Mouse (Mus musculus) forebrain, embryonic 14.5 days (tissue): Measurements from ENCODE around the gene Myl3. TPM values are rescaled to one million over a fixed set of nuclear protein-coding genes. Genes with fewer than 3 reads are reported as not detected.

Experiments
- ATAC-seq: fragments of 200-750 bp; cut with Nextera tagmentation; 2 replicates; pipeline ENCODE4 v1.8.0; 2017; ENCODE audit warnings: mild to moderate bottlenecking, moderate library complexity
- DNase-seq: peaks from one replicate; pipeline ENCODE4 v3.0.0-alpha.2; 2015; ENCODE audit warnings: low spot score
- H3K27ac ChIP-seq: fragments of 300-500 bp; sonication (generic); 2 replicates; pipeline ENCODE4 v1.5.1; 2014; ENCODE audit warnings: low read depth, mild to moderate bottlenecking, control low read depth, low read length, moderate library complexity
- H3K27me3 ChIP-seq: fragments of 300-500 bp; sonication (generic); replicated peaks from 2 replicates; pipeline ENCODE4 v1.6.1; 2014; ENCODE audit warnings: low read length, control low read depth, mixed read lengths; ENCODE audit not compliant: control insufficient read depth, insufficient read depth
- H3K36me3 ChIP-seq: fragments of 300-500 bp; sonication (generic); 2 replicates; pipeline ENCODE4 v1.6.1; 2014; ENCODE audit warnings: low read length, control low read depth; ENCODE audit not compliant: control insufficient read depth, insufficient read depth
- H3K4me1 ChIP-seq: fragments of 300-500 bp; sonication (generic); 2 replicates; pipeline ENCODE4 v1.6.1; 2014; ENCODE audit warnings: antibody characterized with exemption, low read length, control low read depth; ENCODE audit not compliant: control insufficient read depth, insufficient read depth
- H3K4me2 ChIP-seq: fragments of 300-500 bp; sonication (generic); 2 replicates; pipeline ENCODE4 v1.6.1; 2014; ENCODE audit warnings: mild to moderate bottlenecking, control low read depth, low read length
- H3K4me3 ChIP-seq: fragments of 300-500 bp; sonication (generic); 2 replicates; pipeline ENCODE4 v1.5.1; 2014; ENCODE audit warnings: low read depth, low read length, control low read depth
- H3K9ac ChIP-seq: fragments of 300-500 bp; sonication (generic); 2 replicates; pipeline ENCODE4 v1.6.1; 2014; ENCODE audit warnings: mild to moderate bottlenecking, low read length, control low read depth, moderate library complexity
- H3K9me3 ChIP-seq: fragments of 300-500 bp; sonication (generic); replicated peaks from 2 replicates; pipeline ENCODE4 v1.6.1; 2016; ENCODE audit warnings: low read length, control low read depth, mixed read lengths; ENCODE audit not compliant: control insufficient read depth
- WGBS: fragments of 180-500 bp; shearing (Covaris S2); extraction: QIAGEN DNeasy Blood & Tissue Kit; methylation state at CpG from one replicate; pipeline ENCODE4 v1.1.7; 2014; 5-methylcytosine and 5-hydroxymethylcytosine counted together
- polyA plus RNA-seq: library from polyadenylated mRNA; unstranded; fragments of >200 nt; fragmentation: Nextera tagmentation; extraction: Ambion mirVana; gene quantifications from 2 replicates; pipeline ENCODE4 v1.2.1, GENCODE M21; 2014

Gene Myl3
- polyA plus RNA-seq, 1 experiment from 2014 or later = 0.33 TPM

- H3K4me2 ChIP-seq = no peak overlapping the region
- 41% methylated on average over 5 of the region's 5 CpGs for WGBS
- H3K9me3 ChIP-seq = no peaks in the 10 kb centered on the region
- no peak overlapping the region for H3K4me3 ChIP-seq
- no peak overlapping the region for H3K9ac ChIP-seq
- ATAC-seq (no peak), DNase-seq (no peak)
- H3K27me3 ChIP-seq = peaks cover 29% of the 10 kb centered on the region
- no peaks in the 10 kb centered on the region for H3K36me3 ChIP-seq
- no peak overlapping the region for H3K27ac ChIP-seq
- peaks cover 7% of the 10 kb centered on the region; the same call in 1 of the 2 replicates for H3K4me1 ChIP-seq
These were observed 4.6 kb downstream of the Myl3 start for GRCm38 (mm10) chr9:110746238-110746637.

DNA sequence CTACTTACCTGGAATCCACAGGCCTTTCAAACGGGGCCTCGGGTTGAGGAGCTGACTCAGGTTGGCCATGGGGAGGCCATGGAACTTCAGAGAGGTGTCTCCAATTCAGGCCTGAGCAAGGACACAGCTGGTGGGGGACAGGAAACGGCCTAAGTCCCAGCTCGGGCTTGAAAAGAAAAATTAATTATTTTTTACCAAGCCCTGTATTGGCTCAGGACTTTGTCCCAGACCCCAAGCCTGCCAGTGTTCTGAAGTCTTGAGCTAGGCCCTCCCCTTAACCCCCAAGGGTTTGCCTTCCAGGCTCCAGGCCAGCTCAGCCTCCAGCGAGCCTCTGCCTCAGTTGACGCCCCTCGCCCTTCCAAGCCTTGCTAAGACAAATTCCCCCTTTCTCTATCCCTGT is 5.3 kb downstream of the Myl3 start, which contains the start of gene Pth1r:
Pth1r (minus strand) TSS at position 185 of the 400 bp plus-strand sequence.
- Histone ChIP-seq H3K4me1 (peaks cover 1% of the 10 kb centered on the region; the same call in 1 of the 2 replicates), H3K4me2 (no peak within 1 kb of the TSS), H3K9ac (no peak within 1 kb of the TSS), H3K9me3 (no peaks in the 10 kb centered on the region), H3K36me3 (no peaks in the 10 kb centered on the region), H3K27ac (no peak within 1 kb of the TSS), H3K27me3 (peaks cover 22% of the 10 kb centered on the region), H3K4me3 (no peak within 1 kb of the TSS)
- 60% methylated on average over 7 of the region's 7 CpGs for WGBS
- no peak for DNase-seq
- no peak for ATAC-seq

DNA sequence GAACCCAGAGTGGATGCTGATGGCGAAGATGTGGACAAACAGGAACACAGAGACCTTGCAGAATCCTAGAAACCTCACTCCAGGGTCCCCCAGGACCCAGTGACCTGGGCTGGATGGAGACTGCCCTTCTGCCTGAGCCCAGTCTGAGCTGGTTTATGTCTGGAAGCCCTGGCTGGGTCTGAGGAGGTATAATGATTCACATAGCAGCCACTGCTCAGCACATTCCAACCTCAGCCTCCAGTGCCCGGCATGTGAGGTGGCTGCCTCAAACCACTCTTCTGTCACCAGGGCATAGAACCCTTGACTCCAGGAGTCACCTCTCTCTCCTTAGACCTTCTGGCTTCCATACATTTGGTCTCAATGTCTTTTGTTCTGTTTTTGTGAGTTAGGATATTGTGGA is 6.8 kb downstream of the Myl3 start:
- no peaks in the 10 kb centered on the region for H3K4me1 ChIP-seq
- WGBS = 75% methylated on average over 2 of the region's 2 CpGs
- no peak for ATAC-seq
- H3K27ac ChIP-seq = no peak overlapping the region
- H3K4me2 ChIP-seq = no peak overlapping the region
- DNase-seq = no peak
- no peak overlapping the region for H3K4me3 ChIP-seq
- H3K9ac ChIP-seq = no peak overlapping the region
- H3K36me3 ChIP-seq = no peaks in the 10 kb centered on the region
- no peaks in the 10 kb centered on the region for H3K9me3 ChIP-seq
- H3K27me3 ChIP-seq = peaks cover 18% of the 10 kb centered on the region; the same call in 1 of the 2 replicates

GRCm38 (mm10) chr9:110750404-110751187 is 8.9 kb downstream of the Myl3 start:
- WGBS = 43% methylated on average over 14 of the region's 14 CpGs
- no peak for ATAC-seq

GRCm38 (mm10) chr9:110751412-110751811 is 9.8 kb downstream of the Myl3 start:
- no peaks in the 10 kb centered on the region for H3K9me3 ChIP-seq
- no peak overlapping the region for H3K9ac ChIP-seq
- no peak for DNase-seq
- no peak overlapping the region for H3K4me2 ChIP-seq
- WGBS = 88% methylated on average over 5 of the region's 5 CpGs
- H3K36me3 ChIP-seq = no peaks in the 10 kb centered on the region
- no peak overlapping the region for H3K27ac ChIP-seq
- H3K27me3 ChIP-seq = no peaks in the 10 kb centered on the region
- H3K4me3 ChIP-seq = no peak overlapping the region
- ATAC-seq = no peak
- H3K4me1 ChIP-seq = no peaks in the 10 kb centered on the region

More at GRCm38 (mm10) chr9:110750404-110751187, 8.9 kb downstream of the Myl3 start:
- H3K4me2 ChIP-seq = no peak overlapping the region
- no peak overlapping the region for H3K9ac ChIP-seq
- H3K36me3 ChIP-seq = no peaks in the 10 kb centered on the region
- no peak overlapping the region for H3K4me3 ChIP-seq
- no peak for DNase-seq
- no peak overlapping the region for H3K27ac ChIP-seq
- no peaks in the 10 kb centered on the region for H3K27me3 ChIP-seq
- no peaks in the 10 kb centered on the region for H3K4me1 ChIP-seq
- no peaks in the 10 kb centered on the region for H3K9me3 ChIP-seq

DNA sequence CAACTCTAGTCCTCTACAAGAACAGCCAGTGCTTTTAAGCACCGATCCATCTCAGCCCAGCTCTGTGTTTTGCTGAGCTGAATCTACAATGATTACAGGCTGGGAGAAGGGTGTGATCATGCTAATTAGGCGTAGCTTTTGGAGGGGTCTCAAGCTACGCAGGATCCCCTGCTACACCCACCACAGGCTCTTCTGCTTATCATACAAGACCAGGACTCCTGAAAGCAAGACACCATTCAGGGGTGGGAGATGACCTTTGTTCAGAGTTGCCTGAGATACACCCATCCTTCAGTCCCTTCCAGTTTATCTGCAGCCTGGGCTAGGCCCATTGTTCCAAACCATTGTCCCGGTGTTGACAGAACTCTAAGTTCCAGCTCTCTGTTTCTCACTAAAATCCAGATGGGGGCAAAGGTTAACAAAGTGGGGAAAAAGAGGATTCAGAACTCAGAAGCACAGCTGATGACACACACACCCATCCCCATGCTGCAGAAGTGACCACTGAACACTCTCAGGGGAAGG is 11.3 kb downstream of the Myl3 start:
- WGBS = 75% methylated on average over 4 of the region's 4 CpGs
- H3K36me3 ChIP-seq = no peaks in the 10 kb centered on the region
- ATAC-seq (no peak), DNase-seq (no peak)
- H3K27ac ChIP-seq = no peak overlapping the region
- H3K9ac ChIP-seq = no peak overlapping the region
- H3K27me3 ChIP-seq = no peaks in the 10 kb centered on the region
- no peak overlapping the region for H3K4me3 ChIP-seq
- no peaks in the 10 kb centered on the region for H3K9me3 ChIP-seq
- no peaks in the 10 kb centered on the region for H3K4me1 ChIP-seq
- H3K4me2 ChIP-seq = no peak overlapping the region

DNA sequence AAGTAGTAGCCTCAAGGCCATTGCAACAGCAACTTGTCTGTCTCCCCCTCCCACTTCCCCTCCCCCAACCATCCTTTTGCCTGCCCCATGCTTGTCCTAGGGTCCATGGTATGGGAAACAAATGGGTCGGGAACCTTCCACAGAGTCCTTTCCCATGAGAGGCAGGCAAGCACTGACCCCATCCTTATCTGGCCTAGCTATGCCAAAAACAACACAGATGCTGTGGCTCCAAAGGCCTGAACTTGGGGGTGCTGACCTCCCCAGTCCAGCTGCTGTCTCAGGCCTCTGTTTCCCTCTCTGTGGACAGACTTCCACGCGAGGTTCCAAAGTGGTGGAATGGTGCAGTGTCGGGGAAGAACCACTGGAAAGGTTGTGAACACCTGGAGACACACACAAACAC is 12.1 kb downstream of the Myl3 start:
- H3K27ac ChIP-seq = no peak overlapping the region
- H3K4me2 ChIP-seq = no peak overlapping the region
- no peak for DNase-seq
- ATAC-seq = no peak
- H3K27me3 ChIP-seq = no peaks in the 10 kb centered on the region
- H3K9ac ChIP-seq = no peak overlapping the region
- WGBS = 78% methylated on average over 4 of the region's 4 CpGs
- H3K36me3 ChIP-seq = no peaks in the 10 kb centered on the region
- no peaks in the 10 kb centered on the region for H3K9me3 ChIP-seq
- no peak overlapping the region for H3K4me3 ChIP-seq
- no peaks in the 10 kb centered on the region for H3K4me1 ChIP-seq

- no peak for ATAC-seq
- WGBS = 87% methylated on average over 5 of the region's 5 CpGs
- no peak for DNase-seq
These were observed 16.2 kb downstream of the Myl3 start for GRCm38 (mm10) chr9:110757816-110758215.

DNA sequence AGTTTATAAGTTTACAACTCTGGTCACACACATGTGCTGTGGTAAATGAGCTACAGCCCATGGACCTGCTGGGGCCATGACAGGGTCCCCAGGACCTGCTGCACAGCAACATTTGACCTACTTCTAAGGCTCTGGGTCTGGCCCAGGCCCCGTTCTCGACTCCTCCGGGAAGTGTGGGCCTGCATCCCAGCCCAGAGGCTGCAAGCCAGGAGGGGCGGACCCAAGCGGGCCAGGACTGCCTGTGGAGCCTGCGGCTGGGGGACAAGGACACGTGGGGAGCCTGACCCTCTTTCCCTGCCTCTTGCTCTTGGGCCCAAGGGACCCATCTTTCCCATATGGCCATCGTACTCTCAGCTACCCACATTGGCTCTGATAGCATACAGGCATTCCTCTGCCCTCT is 16.9 kb downstream of the Myl3 start:
- Histone ChIP-seq H3K27me3 (no peaks in the 10 kb centered on the region), H3K4me3 (no peak overlapping the region), H3K9ac (no peak overlapping the region), H3K36me3 (no peaks in the 10 kb centered on the region), H3K4me2 (no peak overlapping the region), H3K9me3 (no peaks in the 10 kb centered on the region), H3K27ac (no peak overlapping the region), H3K4me1 (no peaks in the 10 kb centered on the region)
- no peak for ATAC-seq
- WGBS = 72% methylated on average over 8 of the region's 8 CpGs
- no peak for DNase-seq

More at GRCm38 (mm10) chr9:110757816-110758215, 16.2 kb downstream of the Myl3 start:
- no peaks in the 10 kb centered on the region for H3K4me1 ChIP-seq
- H3K27me3 ChIP-seq = no peaks in the 10 kb centered on the region
- H3K36me3 ChIP-seq = no peaks in the 10 kb centered on the region
- H3K9me3 ChIP-seq = no peaks in the 10 kb centered on the region
- H3K27ac ChIP-seq = no peak overlapping the region
- H3K9ac ChIP-seq = no peak overlapping the region
- no peak overlapping the region for H3K4me2 ChIP-seq
- no peak overlapping the region for H3K4me3 ChIP-seq
